Mouse (Mus musculus) stomach, postnatal 0 days (tissue): ENCODE data around the gene Lrrc75a. TPM values are rescaled to one million over a fixed set of nuclear protein-coding genes. Genes with fewer than 3 reads are reported as not detected.

Experiments
- ATAC-seq: fragments of 200-750 bp; cut with Nextera tagmentation; 2 replicates; pipeline ENCODE4 v1.8.0; 2017; ENCODE audit not compliant: low FRiP score, low TSS enrichment
- DNase-seq: peaks from one replicate; pipeline ENCODE4 v3.0.0-alpha.2; 2016; ENCODE audit warnings: low spot score
- H3K27ac ChIP-seq: fragments of 300-500 bp; sonication (generic); replicated peaks from 2 replicates; pipeline ENCODE4 v1.5.1; 2014; ENCODE audit warnings: mild to moderate bottlenecking, control low read depth
- H3K27me3 ChIP-seq: fragments of 300-500 bp; sonication (generic); 2 replicates; pipeline ENCODE4 v1.6.1; 2014; ENCODE audit warnings: low read length; ENCODE audit not compliant: control insufficient read depth, insufficient read depth
- H3K36me3 ChIP-seq: fragments of 300-500 bp; sonication (generic); 2 replicates; pipeline ENCODE4 v1.6.1; 2014; ENCODE audit warnings: low read length, mixed read lengths; ENCODE audit not compliant: control insufficient read depth, insufficient read depth
- H3K4me1 ChIP-seq: fragments of 300-500 bp; sonication (generic); replicated peaks from 2 replicates; pipeline ENCODE4 v1.6.1; 2014; ENCODE audit warnings: antibody characterized with exemption; ENCODE audit not compliant: control insufficient read depth, insufficient read depth
- H3K4me2 ChIP-seq: fragments of 300-500 bp; sonication (generic); replicated peaks from 2 replicates; pipeline ENCODE4 v1.6.1; 2014; ENCODE audit warnings: low read depth, mild to moderate bottlenecking, control low read depth, moderate library complexity
- H3K4me3 ChIP-seq: fragments of 300-500 bp; sonication (generic); 2 replicates; pipeline ENCODE4 v1.5.1; 2014; ENCODE audit warnings: low read depth, low read length, control low read depth
- H3K9ac ChIP-seq: fragments of 300-500 bp; sonication (generic); 2 replicates; pipeline ENCODE4 v1.6.1; 2014; ENCODE audit warnings: mild to moderate bottlenecking, low read length, control low read depth, mixed read lengths
- H3K9me3 ChIP-seq: fragments of 300-500 bp; sonication (generic); 2 replicates; pipeline ENCODE4 v1.6.1; 2016; ENCODE audit warnings: low read length; ENCODE audit not compliant: control insufficient read depth
- CTCF ChIP-seq: IDR thresholded peaks from 2 replicates; pipeline ENCODE4 v1.5.1; 2016; ENCODE audit warnings: antibody characterized with exemption, low read depth, mild to moderate bottlenecking, moderate library complexity
- EP300 ChIP-seq: optimal IDR thresholded peaks from 2 replicates; pipeline ENCODE3; 2016; ENCODE audit warnings: antibody characterized with exemption
- WGBS: fragments of 180-500 bp; shearing (Covaris S2); extraction: QIAGEN DNeasy Blood & Tissue Kit; methylation state at CpG from one replicate; pipeline ENCODE4 v1.1.7; 2014; 5-methylcytosine and 5-hydroxymethylcytosine counted together
- polyA plus RNA-seq: library from polyadenylated mRNA; unstranded; fragments of >200 nt; fragmentation: Nextera tagmentation; extraction: Ambion mirVana; gene quantifications from 2 replicates; pipeline ENCODE4 v1.2.1, GENCODE M21; 2015

Gene Lrrc75a
- polyA plus RNA-seq, 1 experiment from 2014 or later: 7.3 TPM

DNA sequence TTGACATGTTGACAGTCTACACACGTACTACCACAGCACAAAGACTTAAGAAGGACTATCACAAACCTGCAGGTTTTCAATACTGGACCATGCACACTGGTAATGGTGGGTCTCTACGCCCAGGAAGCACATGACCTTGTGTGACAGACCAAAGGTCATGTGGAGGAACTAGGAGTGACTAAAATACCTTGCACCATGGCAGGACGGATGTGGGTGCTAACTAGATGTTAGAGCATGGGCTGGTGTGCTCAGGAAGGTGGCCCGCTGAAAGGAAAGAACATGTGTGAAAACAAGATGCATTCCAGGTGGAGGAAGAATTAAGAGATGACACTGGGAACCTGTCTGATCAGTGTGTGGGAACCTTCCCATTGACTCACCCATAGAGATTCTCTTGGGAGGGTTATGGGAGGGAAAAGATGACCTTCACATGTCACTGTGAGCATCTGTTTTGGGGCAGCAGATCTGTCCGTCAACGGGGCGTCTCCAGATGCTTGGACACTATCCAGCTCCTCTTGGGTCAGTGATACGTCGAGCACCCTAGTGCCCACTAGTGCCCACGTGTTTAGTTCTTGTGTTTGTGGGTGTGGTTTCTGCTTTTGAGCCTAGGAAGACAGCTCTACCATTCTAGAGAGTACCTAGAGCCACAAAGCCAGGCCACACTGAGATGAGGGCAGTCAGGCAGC, 4.5 kb downstream of the Lrrc75a start:
- no peaks in the 10 kb centered on the region for H3K9me3 ChIP-seq
- H3K4me3 ChIP-seq: no peak overlapping the region
- 76% methylated on average over 10 of the region's 10 CpGs for WGBS
- peak; percentile 2; the same call in 1 of the 2 replicates for ATAC-seq
- H3K9ac ChIP-seq: no peak overlapping the region
- H3K36me3 ChIP-seq: no peaks in the 10 kb centered on the region
- peak overlapping the region; percentile 76 for H3K27ac ChIP-seq
- TF ChIP-seq EP300 (no peak), CTCF (no peak)
- H3K4me1 ChIP-seq: peaks cover 18% of the 10 kb centered on the region
- DNase-seq: no peak
- H3K27me3 ChIP-seq: no peaks in the 10 kb centered on the region
- no peak overlapping the region for H3K4me2 ChIP-seq

DNA sequence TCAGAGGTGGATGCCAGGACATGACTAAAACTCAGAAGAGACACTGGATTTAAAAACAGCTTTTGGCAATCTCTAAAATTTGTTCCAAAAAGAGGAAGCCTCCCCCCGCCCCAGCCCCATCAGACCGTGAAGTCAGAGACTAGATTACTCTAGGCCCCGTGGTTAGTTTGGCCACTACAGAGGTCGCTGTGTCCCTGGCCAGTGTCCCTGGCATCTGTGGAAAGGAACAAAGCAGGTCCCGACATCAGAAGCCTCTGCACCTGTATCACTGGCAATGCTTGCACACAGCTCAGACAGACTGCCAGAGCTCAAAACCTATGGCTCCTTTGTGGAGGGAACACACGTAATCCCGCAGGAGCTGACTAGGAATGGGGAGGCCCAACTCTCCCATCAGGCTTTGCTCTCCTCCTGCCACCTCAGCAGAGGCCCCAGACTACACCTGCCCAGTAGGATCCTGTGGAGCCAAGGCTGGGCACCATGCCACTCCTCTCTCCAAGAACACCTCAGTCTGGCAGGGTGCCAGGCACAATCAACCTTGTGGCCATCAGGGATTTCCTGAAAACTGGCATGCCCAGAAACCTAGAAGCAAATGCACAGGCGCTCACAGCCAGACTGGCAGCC, 5.2 kb downstream of the Lrrc75a start:
- Histone ChIP-seq H3K9ac (no peak overlapping the region), H3K4me1 (peaks cover 18% of the 10 kb centered on the region), H3K4me3 (no peak overlapping the region), H3K4me2 (no peak overlapping the region), H3K9me3 (no peaks in the 10 kb centered on the region), H3K27me3 (no peaks in the 10 kb centered on the region), H3K36me3 (no peaks in the 10 kb centered on the region), H3K27ac (peak overlapping the region; percentile 76)
- ATAC-seq (peak; percentile 87), DNase-seq (peak; percentile 93)
- TF ChIP-seq EP300 (no peak), CTCF (no peak)
- 51% methylated on average over 8 of the region's 8 CpGs for WGBS

DNA sequence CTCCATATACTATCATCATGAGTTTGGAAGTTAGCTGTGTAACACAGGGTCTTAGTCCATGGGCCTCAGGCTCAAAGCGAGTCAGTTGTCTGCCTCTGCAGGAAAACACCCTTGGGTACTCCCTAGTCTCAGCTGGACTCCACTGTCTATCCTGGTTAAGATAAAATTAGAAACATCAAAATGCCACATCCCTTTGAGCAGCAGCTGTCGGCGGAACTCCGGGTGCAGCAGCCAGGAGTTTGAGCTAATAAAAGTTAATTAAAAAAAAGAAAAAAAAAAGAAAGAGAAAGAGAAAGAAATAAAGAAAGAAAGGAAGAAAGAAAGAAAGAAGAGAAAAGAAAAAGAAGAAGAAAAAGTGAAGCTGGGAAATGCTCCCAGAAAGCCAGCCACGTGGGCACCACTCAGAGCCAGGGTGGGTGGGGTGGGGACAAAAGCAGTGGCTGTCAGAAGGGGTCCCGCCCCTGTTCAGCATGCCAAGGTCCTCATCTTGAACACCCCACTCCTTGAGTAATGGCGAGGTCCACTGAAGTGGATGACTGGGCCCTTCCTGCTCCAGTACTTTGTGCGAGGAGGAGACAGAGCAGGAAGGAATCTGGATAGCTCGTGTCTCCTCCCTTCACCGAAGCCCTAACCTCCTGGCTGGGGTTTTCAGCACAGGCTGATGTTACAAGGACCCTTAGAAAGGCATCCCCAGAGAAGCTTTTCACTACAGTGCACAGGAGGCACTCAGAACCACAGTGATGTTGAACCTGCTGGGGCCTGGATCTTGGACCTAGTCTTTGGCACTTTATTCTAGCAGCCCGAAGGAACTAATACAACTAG, 6.1 kb downstream of the Lrrc75a start:
- WGBS: 57% methylated on average over 11 of the region's 11 CpGs
- Histone ChIP-seq H3K4me2 (no peak overlapping the region), H3K36me3 (no peaks in the 10 kb centered on the region), H3K4me3 (no peak overlapping the region), H3K9ac (no peak overlapping the region), H3K27me3 (no peaks in the 10 kb centered on the region), H3K4me1 (peaks cover 21% of the 10 kb centered on the region), H3K9me3 (no peaks in the 10 kb centered on the region), H3K27ac (peak overlapping the region; percentile 56; the same call in 1 of the 2 replicates)
- ATAC-seq (no peak), DNase-seq (no peak)
- TF ChIP-seq CTCF (no peak), EP300 (no peak)

DNA sequence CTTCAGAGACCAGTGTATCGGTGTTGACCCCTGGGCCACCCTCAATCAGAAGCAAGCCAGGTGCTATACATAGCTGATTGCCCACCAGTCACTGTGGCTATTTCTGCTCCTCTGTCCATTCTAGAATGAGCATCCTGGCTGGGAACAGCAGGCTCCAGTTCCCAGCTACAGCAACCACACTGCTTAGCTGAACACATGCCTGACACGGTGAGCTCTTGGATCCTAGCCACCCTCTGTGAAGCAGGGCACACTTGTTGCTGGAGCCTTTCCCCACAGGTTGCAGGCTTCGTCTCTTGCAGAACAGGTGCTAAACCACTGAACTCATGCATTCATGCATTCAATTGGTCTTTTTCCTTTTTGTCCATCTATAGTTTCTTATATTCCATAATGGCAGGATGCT, 7.9 kb downstream of the Lrrc75a start:
- Histone ChIP-seq H3K27me3 (no peaks in the 10 kb centered on the region), H3K27ac (no peak overlapping the region), H3K9ac (no peak overlapping the region), H3K9me3 (no peaks in the 10 kb centered on the region), H3K4me3 (no peak overlapping the region), H3K4me2 (no peak overlapping the region), H3K36me3 (no peaks in the 10 kb centered on the region), H3K4me1 (peaks cover 24% of the 10 kb centered on the region)
- 74% methylated on average over 3 of the region's 3 CpGs for WGBS
- DNase-seq (no peak), ATAC-seq (no peak)
- TF ChIP-seq CTCF: no peak
- no peak for TF ChIP-seq EP300

GRCm38 (mm10) chr11:62638402-62638801, 9.9 kb downstream of the Lrrc75a start:
- no peak overlapping the region for H3K9ac ChIP-seq
- ATAC-seq (no peak), DNase-seq (no peak)
- no peaks in the 10 kb centered on the region for H3K27me3 ChIP-seq
- no peak overlapping the region for H3K4me2 ChIP-seq
- TF ChIP-seq CTCF (no peak), EP300 (no peak)
- no peak overlapping the region for H3K4me3 ChIP-seq
- no peaks in the 10 kb centered on the region for H3K36me3 ChIP-seq
- H3K9me3 ChIP-seq: no peaks in the 10 kb centered on the region
- WGBS: 64% methylated on average over 4 of the region's 4 CpGs
- peaks cover 15% of the 10 kb centered on the region for H3K4me1 ChIP-seq
- H3K27ac ChIP-seq: no peak overlapping the region; the same call in 1 of the 2 replicates
